24 mouse cellular contexts compared by ENCODE assay signal in genomic region chr2:78095536-78095935, GRCm38 (mm10).
"Had no signal": no experiment of that assay in that cellular context is flagged by ENCODE, and none has a peak within 500 bp of the region (broad histone marks: within the 10 kb centered on the region; RNA-seq: fewer than 3 reads in every experiment).

No protein-coding gene starts in this region.

- H3K27me3 ChIP-seq: heart, embryonic 13.5 days; heart, embryonic 15.5 days; hindbrain, embryonic 13.5 days; hindbrain, embryonic 15.5 days; kidney, embryonic 15.5 days; limb, embryonic 12.5 days; liver, embryonic 13.5 days; liver, embryonic 15.5 days had no signal

- H3K9ac ChIP-seq: heart, embryonic 13.5 days; heart, embryonic 15.5 days; hindbrain, embryonic 13.5 days; hindbrain, embryonic 15.5 days; kidney, embryonic 15.5 days; limb, embryonic 12.5 days; liver, embryonic 13.5 days; liver, embryonic 15.5 days had no signal

- H3K4me3 ChIP-seq: heart, adult 2 months; heart, embryonic 13.5 days; heart, embryonic 15.5 days; hindbrain, embryonic 13.5 days; hindbrain, embryonic 15.5 days; kidney, embryonic 15.5 days; limb, embryonic 12.5 days; liver, embryonic 13.5 days; liver, embryonic 15.5 days had no signal

- H3K4me1 ChIP-seq: heart, embryonic 13.5 days; heart, embryonic 15.5 days; hindbrain, embryonic 13.5 days; hindbrain, embryonic 15.5 days; kidney, embryonic 15.5 days; limb, embryonic 12.5 days; liver, embryonic 13.5 days; liver, embryonic 15.5 days had no signal

- DNase-seq: gastrocnemius, postnatal 14 days; gastrocnemius, postnatal 36 days; heart, adult 11 months; heart, adult 2 months; heart, postnatal 14 days; heart, postnatal 36 days; kidney, adult 11 months; kidney, adult 2 months; kidney, adult 9 months; kidney, postnatal 10 days; kidney, postnatal 25 days; layer of hippocampus, adult 9-11 months; layer of hippocampus, postnatal 36 days; left cerebral cortex, postnatal 4 days; liver; liver, embryonic 13.5 days had no signal

- H3K27ac ChIP-seq: heart, adult 2 months; heart, embryonic 13.5 days; heart, embryonic 15.5 days; hindbrain, embryonic 13.5 days; hindbrain, embryonic 15.5 days; hindbrain, postnatal 0 days; kidney, embryonic 15.5 days; limb, embryonic 12.5 days; liver, embryonic 13.5 days; liver, embryonic 15.5 days had no signal

- H3K36me3 ChIP-seq: heart, embryonic 13.5 days; heart, embryonic 15.5 days; hindbrain, embryonic 13.5 days; hindbrain, embryonic 15.5 days; kidney, embryonic 15.5 days; limb, embryonic 12.5 days; liver, embryonic 13.5 days; liver, embryonic 15.5 days had no signal

- H3K9me3 ChIP-seq: heart, embryonic 13.5 days; heart, embryonic 15.5 days; hindbrain, embryonic 13.5 days; hindbrain, embryonic 15.5 days; kidney, embryonic 15.5 days; limb, embryonic 12.5 days; liver, embryonic 13.5 days; liver, embryonic 15.5 days had no signal
